Comparison of ENCODE assay signal across 14 mouse cellular contexts in the genomic region with DNA sequence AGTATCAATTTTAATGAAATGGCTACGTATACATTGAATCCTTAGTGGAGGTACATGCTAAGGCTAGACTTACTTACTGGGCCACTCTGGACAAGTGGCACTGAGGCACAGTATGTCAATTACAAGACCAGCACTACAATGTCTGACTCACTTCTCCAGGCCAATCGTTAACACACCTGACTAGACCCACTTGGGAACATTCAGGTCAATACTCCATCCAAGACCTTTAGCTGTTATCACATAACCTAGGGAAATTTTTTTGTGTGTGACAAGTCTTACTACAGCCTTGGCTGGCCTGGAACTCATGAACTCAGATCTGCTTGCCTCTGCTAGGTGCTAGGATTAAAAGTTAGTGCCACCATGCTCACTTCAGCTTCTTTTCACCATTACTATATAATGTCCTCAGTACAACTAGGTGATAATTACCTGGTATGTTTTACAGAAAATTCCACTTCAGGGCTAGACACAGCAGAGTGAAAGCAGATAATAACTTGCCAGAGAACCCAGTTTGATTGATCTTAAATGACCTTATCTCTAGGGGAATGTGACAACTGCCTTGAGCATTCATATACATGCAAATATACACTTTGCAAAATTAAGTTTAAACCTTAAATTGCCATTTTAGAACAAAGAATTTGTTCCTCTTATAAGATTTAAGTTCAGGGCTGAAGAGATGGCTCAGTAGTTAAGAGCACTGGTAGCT. TPM values are rescaled to one million over a fixed set of nuclear protein-coding genes. Genes with fewer than 3 reads are reported as not detected.
DNase-seq lines count a peak whose midpoint lies in the region; ATAC-seq and TF ChIP-seq lines count a peak whose summit lies in the region.
"Had no signal": no experiment of that assay in that cellular context is flagged by ENCODE, and none has a peak within 500 bp of the region (broad histone marks: within the 10 kb centered on the region; RNA-seq: fewer than 3 reads in every experiment).

No protein-coding gene starts in this region.

- H3K27me3 ChIP-seq in hindbrain, embryonic 15.5 days = no peaks in the 10 kb centered on the region
- no peaks in the 10 kb centered on the region for H3K27me3 ChIP-seq in hindbrain, postnatal 0 days (ENCODE audit: insufficient read depth, low read length)
- no peaks in the 10 kb centered on the region for H3K27me3 ChIP-seq in midbrain, embryonic 14.5 days (ENCODE audit: control insufficient read depth, insufficient read depth, low read length)
- no peaks in the 10 kb centered on the region for H3K27me3 ChIP-seq in midbrain, embryonic 10.5 days (ENCODE audit: low read depth, poor library complexity, severe bottlenecking)
- H3K27me3 ChIP-seq in Patski = no peaks in the 10 kb centered on the region
- H3K27me3 ChIP-seq: embryonic facial prominence, embryonic 13.5 days; limb, embryonic 15.5 days; neural tube, embryonic 13.5 days had no signal

- no peak for DNase-seq in hindbrain, postnatal 0 days (ENCODE audit: low spot score)
- no peak for DNase-seq in midbrain, embryonic 14.5 days
- DNase-seq in midbrain, embryonic 10.5 days (ENCODE audit: low spot score) = no peak
- no peak for DNase-seq in Patski (ENCODE audit: low read depth, low spot score)
- no peak for DNase-seq in adrenal gland, adult 2 months
- no peak for DNase-seq in thymus, postnatal 14 days
- DNase-seq: cerebellum, adult 8-10 months; heart, postnatal 36 days; kidney, adult 11 months; right cerebral cortex, adult 18-20 months had no signal

- CTCF ChIA-PET in Patski (lab: Charles Lee) = interaction anchor here (1.5 to 4.4 kb wide), 3 partner anchors 9 to 21 kb away, joined by 3 to 23 read pairs (median 8); no protein-coding TSS in a partner anchor

- TF ChIP-seq CTCF in hindbrain, postnatal 0 days (IDR thresholded peaks at IDR 0.05; ENCODE audit: low read depth) = no peak
- TF ChIP-seq CTCF in Patski (IDR thresholded peaks at IDR 0.05) = no peak

- peaks cover 18% of the 10 kb centered on the region for H3K36me3 ChIP-seq in hindbrain, embryonic 15.5 days
- H3K36me3 ChIP-seq in hindbrain, postnatal 0 days (ENCODE audit: insufficient read depth, low read length) = peaks cover 17% of the 10 kb centered on the region
- peaks cover 21% of the 10 kb centered on the region for H3K36me3 ChIP-seq in midbrain, embryonic 14.5 days (ENCODE audit: control insufficient read depth, insufficient read depth, low read length)
- H3K36me3 ChIP-seq in midbrain, embryonic 10.5 days = peaks cover 41% of the 10 kb centered on the region

- H3K9ac ChIP-seq in hindbrain, embryonic 15.5 days = no peak overlapping the region
- H3K9ac ChIP-seq in hindbrain, postnatal 0 days (replicated peaks; ENCODE audit: low read length) = no peak overlapping the region
- no peak overlapping the region for H3K9ac ChIP-seq in midbrain, embryonic 14.5 days (replicated peaks; ENCODE audit: low read length)
- H3K9ac ChIP-seq: embryonic facial prominence, embryonic 13.5 days; limb, embryonic 15.5 days; neural tube, embryonic 13.5 days had no signal

- POLR2A ChIA-PET in Patski (lab: Charles Lee) = interaction anchor here (0.8 to 4.0 kb wide), 5 partner anchors 8 to 80 kb away, joined by 3 to 32 read pairs (median 6); a partner anchor contains a TSS

- WGBS in hindbrain, embryonic 15.5 days = 88% methylated on average over 2 of the region's 2 CpGs
- 78% methylated on average over 2 of the region's 2 CpGs for WGBS in hindbrain, postnatal 0 days
- WGBS in midbrain, embryonic 14.5 days = 82% methylated on average over 2 of the region's 2 CpGs
- WGBS in midbrain, embryonic 10.5 days = 86% methylated on average over 2 of the region's 2 CpGs

- H3K4me1 ChIP-seq in hindbrain, embryonic 15.5 days (replicated peaks) = peaks cover 36% of the 10 kb centered on the region
- no peaks in the 10 kb centered on the region for H3K4me1 ChIP-seq in hindbrain, postnatal 0 days (ENCODE audit: insufficient read depth, low read length)
- H3K4me1 ChIP-seq in midbrain, embryonic 14.5 days (ENCODE audit: control insufficient read depth, insufficient read depth, low read length) = peaks cover 24% of the 10 kb centered on the region
- H3K4me1 ChIP-seq in midbrain, embryonic 10.5 days = peaks cover 13% of the 10 kb centered on the region

- no peak overlapping the region for H3K4me3 ChIP-seq in hindbrain, embryonic 15.5 days
- H3K4me3 ChIP-seq in hindbrain, postnatal 0 days (ENCODE audit: low read length) = no peak overlapping the region
- H3K4me3 ChIP-seq in midbrain, embryonic 14.5 days (replicated peaks; ENCODE audit: low read depth, low read length) = no peak overlapping the region
- H3K4me3 ChIP-seq in midbrain, embryonic 10.5 days = no peak overlapping the region
- H3K4me3 ChIP-seq: embryonic facial prominence, embryonic 13.5 days; limb, embryonic 15.5 days had no signal

- no peak overlapping the region for H3K27ac ChIP-seq in hindbrain, embryonic 15.5 days (replicated peaks)
- H3K27ac ChIP-seq in hindbrain, postnatal 0 days = no peak overlapping the region
- H3K27ac ChIP-seq in midbrain, embryonic 14.5 days (replicated peaks; ENCODE audit: low read depth, low read length) = no peak overlapping the region
- H3K27ac ChIP-seq in midbrain, embryonic 10.5 days (replicated peaks) = no peak overlapping the region
- H3K27ac ChIP-seq: embryonic facial prominence, embryonic 13.5 days; limb, embryonic 15.5 days; neural tube, embryonic 13.5 days had no signal

- H3K4me2 ChIP-seq in hindbrain, embryonic 15.5 days = 0 out of 2 replicates have a peak overlapping the region, but pooled peaks have one; percentile 8
- no peak overlapping the region for H3K4me2 ChIP-seq in hindbrain, postnatal 0 days (ENCODE audit: low read depth, low read length)
- 0 out of 2 replicates have a peak overlapping the region, but pooled peaks have one; percentile 13 for H3K4me2 ChIP-seq in midbrain, embryonic 14.5 days (ENCODE audit: low read length)
- H3K4me2 ChIP-seq: embryonic facial prominence, embryonic 13.5 days; limb, embryonic 15.5 days had no signal

- in situ Hi-C loops in Patski (cut with MboI; ENCODE audit: low pct_unique_long_range_greater_than_20kb) = no loop called here

- H3K9me3 ChIP-seq in hindbrain, embryonic 15.5 days = no peaks in the 10 kb centered on the region
- H3K9me3 ChIP-seq in hindbrain, postnatal 0 days (ENCODE audit: low read length) = no peaks in the 10 kb centered on the region
- no peaks in the 10 kb centered on the region for H3K9me3 ChIP-seq in midbrain, embryonic 14.5 days (ENCODE audit: control insufficient read depth, low read length)
- no peaks in the 10 kb centered on the region for H3K9me3 ChIP-seq in midbrain, embryonic 10.5 days (replicated peaks)
- H3K9me3 ChIP-seq: embryonic facial prominence, embryonic 13.5 days; limb, embryonic 15.5 days; neural tube, embryonic 13.5 days had no signal

- no peak for ATAC-seq in hindbrain, embryonic 15.5 days (ENCODE audit: low FRiP score, low read depth)
- ATAC-seq in hindbrain, postnatal 0 days = no peak
- no peak for ATAC-seq in midbrain, embryonic 14.5 days (ENCODE audit: low FRiP score, low TSS enrichment)
- ATAC-seq in Patski = peak; percentile 4

RNA-seq across cellular contexts. Expression of a gene that starts 4.5 kb away (rescaled TPM):
- polyA plus RNA-seq in hindbrain, embryonic 15.5 days (2015; fragmentation: Nextera tagmentation; extraction: Ambion mirVana) = 0.56 and 0.65 TPM in 2 replicates
- total RNA-seq in hindbrain, postnatal 0 days (2014; rRNA removed) = 1.3 TPM in 1 of 2 replicates, not detected in the other
- 0.48 and 0.66 TPM in 2 replicates for polyA plus RNA-seq in hindbrain, postnatal 0 days (2015; fragmentation: Nextera tagmentation; extraction: Ambion mirVana)
- polyA plus RNA-seq in midbrain, embryonic 14.5 days (2014; fragmentation: Nextera tagmentation; extraction: Ambion mirVana) = 0.42 and 0.58 TPM in 2 replicates
- 0.56 and 0.57 TPM in 2 replicates for polyA plus RNA-seq in midbrain, embryonic 10.5 days (2016; fragmentation: Nextera tagmentation; extraction: Ambion mirVana)
- polyA plus RNA-seq in Patski (2021) = 4.1 TPM
- total RNA-seq in adrenal gland, adult 2 months (2021) = under 1 TPM; 0.23 to 0.24 TPM
- 0.26 and 0.50 TPM in 2 replicates for polyA plus RNA-seq in adrenal gland, adult 2 months (2012; rRNA removed)
- total RNA-seq: heart, postnatal 36 days had no signal

RNA-seq across cellular contexts. Expression of a gene that starts 5.3 kb away (rescaled TPM):
- polyA plus RNA-seq in hindbrain, embryonic 15.5 days (2015; fragmentation: Nextera tagmentation; extraction: Ambion mirVana) = 1,393 and 1,417 TPM in 2 replicates
- total RNA-seq in hindbrain, postnatal 0 days (2014; rRNA removed) = 911 and 1,042 TPM in 2 replicates
- 1,155 and 1,219 TPM in 2 replicates for polyA plus RNA-seq in hindbrain, postnatal 0 days (2015; fragmentation: Nextera tagmentation; extraction: Ambion mirVana)
- polyA plus RNA-seq in midbrain, embryonic 14.5 days (2014; fragmentation: Nextera tagmentation; extraction: Ambion mirVana) = 1,251 and 1,332 TPM in 2 replicates
- polyA plus RNA-seq in midbrain, embryonic 10.5 days (2016; fragmentation: Nextera tagmentation; extraction: Ambion mirVana) = 957 and 1,129 TPM in 2 replicates
- polyA plus RNA-seq in Patski (2021) = 1,637 TPM
- 1,000 to 10,000 TPM; 1,333 to 2,925 TPM for total RNA-seq in adrenal gland, adult 2 months (2021)
- 634 and 889 TPM in 2 replicates for polyA plus RNA-seq in adrenal gland, adult 2 months (2012; rRNA removed)

RNA-seq across cellular contexts. Expression of a gene that starts 43.8 kb away (rescaled TPM):
- polyA plus RNA-seq in hindbrain, embryonic 15.5 days (2015; fragmentation: Nextera tagmentation; extraction: Ambion mirVana) = 46.6 and 52.4 TPM in 2 replicates
- 70.3 and 71.7 TPM in 2 replicates for total RNA-seq in hindbrain, postnatal 0 days (2014; rRNA removed)
- 53.9 and 56.1 TPM in 2 replicates for polyA plus RNA-seq in hindbrain, postnatal 0 days (2015; fragmentation: Nextera tagmentation; extraction: Ambion mirVana)
- 22.8 and 26.8 TPM in 2 replicates for polyA plus RNA-seq in midbrain, embryonic 14.5 days (2014; fragmentation: Nextera tagmentation; extraction: Ambion mirVana)
- polyA plus RNA-seq in midbrain, embryonic 10.5 days (2016; fragmentation: Nextera tagmentation; extraction: Ambion mirVana) = 48.1 and 52.3 TPM in 2 replicates
- 59.7 TPM for polyA plus RNA-seq in Patski (2021)
- total RNA-seq in adrenal gland, adult 2 months (2021) = 1,000 to 10,000 TPM; 2,436 to 2,553 TPM
- 2,348 and 2,822 TPM in 2 replicates for polyA plus RNA-seq in adrenal gland, adult 2 months (2012; rRNA removed)

RNA-seq across cellular contexts. Expression of a gene that starts 49.3 kb away (rescaled TPM):
- polyA plus RNA-seq in hindbrain, embryonic 15.5 days (2015; fragmentation: Nextera tagmentation; extraction: Ambion mirVana) = 10.9 and 11.6 TPM in 2 replicates
- 15.8 and 27.5 TPM in 2 replicates for total RNA-seq in hindbrain, postnatal 0 days (2014; rRNA removed)
- polyA plus RNA-seq in hindbrain, postnatal 0 days (2015; fragmentation: Nextera tagmentation; extraction: Ambion mirVana) = 8.0 and 9.8 TPM in 2 replicates
- polyA plus RNA-seq in midbrain, embryonic 14.5 days (2014; fragmentation: Nextera tagmentation; extraction: Ambion mirVana) = 8.5 and 9.8 TPM in 2 replicates
- polyA plus RNA-seq in midbrain, embryonic 10.5 days (2016; fragmentation: Nextera tagmentation; extraction: Ambion mirVana) = 17.4 and 21.2 TPM in 2 replicates
- polyA plus RNA-seq in Patski (2021) = 42.0 TPM
- 10 to 100 TPM; 19.2 to 19.6 TPM for total RNA-seq in adrenal gland, adult 2 months (2021)
- polyA plus RNA-seq in adrenal gland, adult 2 months (2012; rRNA removed) = 26.0 and 53.9 TPM in 2 replicates

RNA-seq across cellular contexts. Expression of a gene that starts 56.7 kb away (rescaled TPM):
- 39.4 and 42.8 TPM in 2 replicates for polyA plus RNA-seq in hindbrain, embryonic 15.5 days (2015; fragmentation: Nextera tagmentation; extraction: Ambion mirVana)
- 89.3 and 91.2 TPM in 2 replicates for total RNA-seq in hindbrain, postnatal 0 days (2014; rRNA removed)
- polyA plus RNA-seq in hindbrain, postnatal 0 days (2015; fragmentation: Nextera tagmentation; extraction: Ambion mirVana) = 41.7 and 44.2 TPM in 2 replicates
- polyA plus RNA-seq in midbrain, embryonic 14.5 days (2014; fragmentation: Nextera tagmentation; extraction: Ambion mirVana) = 26.8 and 37.8 TPM in 2 replicates
- 49.2 and 54.7 TPM in 2 replicates for polyA plus RNA-seq in midbrain, embryonic 10.5 days (2016; fragmentation: Nextera tagmentation; extraction: Ambion mirVana)
- 83.7 TPM for polyA plus RNA-seq in Patski (2021)
- total RNA-seq in adrenal gland, adult 2 months (2021) = 10 to 100 TPM; 25.3 to 28.7 TPM
- polyA plus RNA-seq in adrenal gland, adult 2 months (2012; rRNA removed) = 11.0 and 22.1 TPM in 2 replicates

Comparison
In these comparisons a context has a peak if more than half of its experiments do, and no peak if none do; other contexts are left out.
1. RNA of a gene that starts 43.8 kb away (polyA plus RNA-seq): 2,348 to 2,822 TPM in adrenal gland, adult 2 months; 59.7 TPM in Patski (single experiment), 53.9 to 56.1 TPM in hindbrain, postnatal 0 days, 46.6 to 52.4 TPM in hindbrain, embryonic 15.5 days, 48.1 to 52.3 TPM in midbrain, embryonic 10.5 days and 22.8 to 26.8 TPM in midbrain, embryonic 14.5 days; every median in the first group is over 10 times any median in the second.